Mouse (Mus musculus) ES-Bruce4 (cell line): ENCODE measurements around the gene Zc3h14. TPM values are rescaled to one million over a fixed set of nuclear protein-coding genes. Genes with fewer than 3 reads are reported as not detected.

Experiments
- H3K27ac ChIP-seq: 2 replicates; pipeline ENCODE4 v1.5.1; 2012; ENCODE audit warnings: low read length, inconsistent platforms; ENCODE audit not compliant: insufficient read depth
- H3K27me3 ChIP-seq: 2 replicates; pipeline ENCODE4 v1.6.1; 2012; ENCODE audit warnings: mild to moderate bottlenecking, low read length, inconsistent platforms; ENCODE audit not compliant: control insufficient read depth, poor library complexity, insufficient read depth, severe bottlenecking
- H3K36me3 ChIP-seq: 2 replicates; pipeline ENCODE4 v1.6.1; 2012; ENCODE audit warnings: inconsistent platforms, mild to moderate bottlenecking, low read length, moderate library complexity; ENCODE audit not compliant: control insufficient read depth, poor library complexity, insufficient read depth, severe bottlenecking
- H3K4me1 ChIP-seq: one replicate; pipeline ENCODE4 v1.8.1; 2011; ENCODE audit warnings: low read length; ENCODE audit not compliant: control insufficient read depth, insufficient read depth
- H3K4me3 ChIP-seq: 2 replicates; pipeline ENCODE4 v1.5.1; 2011; ENCODE audit warnings: low read depth, mild to moderate bottlenecking, low read length
- H3K9ac ChIP-seq: 2 replicates; pipeline ENCODE4 v1.6.1; 2012; ENCODE audit warnings: low read depth, mild to moderate bottlenecking, inconsistent platforms; ENCODE audit not compliant: poor library complexity, severe bottlenecking
- H3K9me3 ChIP-seq: replicated peaks from 2 replicates; pipeline ENCODE4 v1.6.1; 2012; ENCODE audit warnings: mild to moderate bottlenecking, low read length, inconsistent platforms; ENCODE audit not compliant: control insufficient read depth, poor library complexity, insufficient read depth, severe bottlenecking
- CTCF ChIP-seq: IDR thresholded peaks from one replicate; pipeline ENCODE4 v1.8.1; 2011; ENCODE audit warnings: low read depth, low read length
- EP300 ChIP-seq: IDR thresholded peaks from 2 replicates; pipeline ENCODE4 v1.6.1; 2011; ENCODE audit warnings: low read depth, low read length; ENCODE audit not compliant: insufficient read depth
- POLR2A ChIP-seq: IDR thresholded peaks from one replicate; pipeline ENCODE4 v1.8.1; 2011; ENCODE audit warnings: low read length; ENCODE audit not compliant: insufficient read depth
- polyA plus RNA-seq: library from polyadenylated mRNA; stranded (reverse); fragments of >200 nt; gene quantifications from 2 replicates; pipeline ENCODE4 v1.2.4, GENCODE M21; 2011; ENCODE audit warnings: low read depth; ENCODE audit not compliant: missing spikeins, insufficient read depth, insufficient read length

The Zc3h14 gene
- polyA plus RNA-seq, 1 experiment, result 155 TPM

DNA sequence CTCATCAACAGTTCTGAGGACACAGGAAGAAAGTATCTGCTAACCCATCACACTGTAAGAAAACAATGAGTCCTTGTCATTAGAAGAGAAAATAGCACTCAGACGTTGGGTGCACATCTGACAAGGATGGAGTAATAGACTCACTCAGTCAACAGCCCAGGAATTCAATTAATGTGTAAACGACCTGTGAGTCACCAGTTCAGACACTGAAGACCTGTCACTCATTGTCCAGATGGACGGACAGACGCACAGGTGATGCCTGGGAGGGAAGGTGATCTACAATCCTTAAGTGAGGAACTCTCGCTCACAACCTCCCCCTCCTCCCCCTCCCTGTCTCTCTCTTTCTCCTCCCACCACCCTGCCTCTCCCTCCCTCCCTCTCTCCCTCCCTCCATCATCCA lies 21.8 kb upstream of the Zc3h14 start:
- Histone ChIP-seq H3K27ac (no peak overlapping the region), H3K4me1 (peaks cover 4% of the 10 kb centered on the region), H3K9me3 (no peaks in the 10 kb centered on the region), H3K4me3 (no peak overlapping the region), H3K9ac (no peak overlapping the region), H3K27me3 (no peaks in the 10 kb centered on the region), H3K36me3 (no peaks in the 10 kb centered on the region)
- peak; percentile 72; the same call in 1 of the 2 replicates for TF ChIP-seq EP300
- no peak for TF ChIP-seq CTCF
- no peak for TF ChIP-seq POLR2A

DNA sequence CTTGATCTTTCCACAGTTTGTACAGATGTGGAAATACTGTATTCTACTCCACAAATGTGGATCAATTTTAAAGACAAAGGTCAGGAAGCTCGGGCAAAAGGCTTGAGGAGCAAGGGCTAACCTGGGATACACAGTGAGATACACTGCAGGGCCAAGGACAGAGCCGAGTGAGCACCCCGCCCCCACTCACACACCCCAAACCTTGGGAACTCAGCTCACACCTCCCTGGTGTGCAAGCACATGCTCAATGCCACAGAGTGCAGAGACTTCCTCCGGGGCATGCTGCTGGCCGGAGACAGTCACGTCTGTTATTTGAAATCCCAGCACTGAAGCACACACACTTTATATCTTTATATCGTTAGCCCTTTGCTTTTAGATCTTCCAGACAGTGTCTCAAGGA lies 20.7 kb upstream of the Zc3h14 start:
- Histone ChIP-seq H3K36me3 (no peaks in the 10 kb centered on the region), H3K4me3 (no peak overlapping the region), H3K9ac (no peak overlapping the region), H3K4me1 (peaks cover 4% of the 10 kb centered on the region), H3K9me3 (no peaks in the 10 kb centered on the region), H3K27me3 (no peaks in the 10 kb centered on the region), H3K27ac (no peak overlapping the region)
- TF ChIP-seq EP300 (0 out of 2 replicates have a peak, but pooled peaks have one; percentile 31), POLR2A (no peak)

DNA sequence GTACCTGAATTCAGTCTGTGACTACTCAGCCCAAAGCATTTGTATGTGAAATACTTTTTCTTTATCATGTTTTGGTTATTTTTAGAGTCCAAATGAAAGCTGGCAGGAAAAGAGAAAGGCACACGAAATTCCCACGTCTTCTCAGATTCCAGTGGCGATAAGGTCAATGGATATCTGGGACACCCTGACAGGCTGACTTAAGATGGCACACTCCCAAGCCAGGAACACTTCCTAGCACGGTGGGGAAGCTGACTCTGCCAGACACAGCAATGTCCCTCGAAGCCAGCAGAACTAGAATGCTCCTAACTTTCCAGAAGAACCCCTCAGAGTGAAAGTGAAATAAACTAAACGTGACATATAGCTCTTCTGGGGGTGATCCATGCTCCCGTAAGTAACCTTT lies 19.6 kb upstream of the Zc3h14 start:
- H3K4me3 ChIP-seq, result no peak overlapping the region
- H3K36me3 ChIP-seq, result no peaks in the 10 kb centered on the region
- peaks cover 4% of the 10 kb centered on the region for H3K4me1 ChIP-seq
- H3K27ac ChIP-seq, result no peak overlapping the region
- H3K27me3 ChIP-seq, result no peaks in the 10 kb centered on the region
- TF ChIP-seq POLR2A, result no peak
- no peak for TF ChIP-seq EP300
- no peak for TF ChIP-seq CTCF
- no peaks in the 10 kb centered on the region for H3K9me3 ChIP-seq
- H3K9ac ChIP-seq, result no peak overlapping the region

GRCm38 (mm10) chr12:98730682-98731081 lies 16.1 kb upstream of the Zc3h14 start:
- H3K4me3 ChIP-seq, result no peak overlapping the region
- no peaks in the 10 kb centered on the region for H3K9me3 ChIP-seq
- no peaks in the 10 kb centered on the region for H3K36me3 ChIP-seq
- no peaks in the 10 kb centered on the region for H3K27me3 ChIP-seq
- H3K27ac ChIP-seq, result no peak overlapping the region
- peaks cover 2% of the 10 kb centered on the region for H3K4me1 ChIP-seq
- TF ChIP-seq EP300 (no peak), CTCF (no peak), POLR2A (no peak)
- H3K9ac ChIP-seq, result no peak overlapping the region

- no peaks in the 10 kb centered on the region for H3K36me3 ChIP-seq
- H3K4me3 ChIP-seq, result peak overlapping the region; percentile 67
- no peaks in the 10 kb centered on the region for H3K27me3 ChIP-seq
- H3K9ac ChIP-seq, result no peak overlapping the region
- no peak overlapping the region for H3K27ac ChIP-seq
- no peaks in the 10 kb centered on the region for H3K4me1 ChIP-seq
- no peak for TF ChIP-seq POLR2A
- H3K9me3 ChIP-seq, result no peaks in the 10 kb centered on the region
Measured at GRCm38 (mm10) chr12:98733165-98733564, 13.6 kb upstream of the Zc3h14 start.

DNA sequence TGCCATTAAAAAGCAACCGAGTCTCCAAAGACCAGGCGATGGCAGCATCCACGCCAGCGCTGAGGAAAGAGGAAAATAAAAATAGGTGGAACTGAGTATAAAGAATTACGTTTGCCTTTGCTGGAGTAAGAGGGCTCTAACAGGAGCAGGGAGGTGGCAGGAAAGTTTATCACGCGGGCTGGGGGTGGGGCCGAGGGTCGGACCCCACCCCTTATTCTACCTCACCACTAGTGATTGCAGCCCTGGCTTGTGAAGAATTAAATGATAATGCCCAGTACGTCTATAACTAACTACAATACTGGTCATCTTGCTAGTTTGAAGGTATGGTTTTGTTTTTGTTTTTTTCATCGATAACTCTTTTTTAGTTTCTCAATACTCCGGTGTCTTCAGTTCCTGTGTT lies 13.0 kb upstream of the Zc3h14 start:
- peak overlapping the region; percentile 52; the same call in 1 of the 2 replicates for H3K9ac ChIP-seq
- TF ChIP-seq CTCF (no peak), POLR2A (no peak), EP300 (no peak)
- H3K9me3 ChIP-seq, result no peaks in the 10 kb centered on the region
- H3K27me3 ChIP-seq, result no peaks in the 10 kb centered on the region
- H3K27ac ChIP-seq, result no peak overlapping the region
- H3K4me1 ChIP-seq, result no peaks in the 10 kb centered on the region
- peak overlapping the region; percentile 67 for H3K4me3 ChIP-seq
- H3K36me3 ChIP-seq, result no peaks in the 10 kb centered on the region
